7 mouse cellular contexts compared by ENCODE assay signal in genomic region chr3:40523371-40523783, GRCm38 (mm10). TPM values are rescaled to one million over a fixed set of nuclear protein-coding genes. Genes with fewer than 3 reads are reported as not detected.
DNase-seq lines count a peak whose midpoint lies in the region; ATAC-seq and TF ChIP-seq lines count a peak whose summit lies in the region.

No protein-coding gene starts in this region.

- intact Hi-C loops in left cerebral cortex, adult 2 months (cut with DNase I), result loop anchor here (5.0 kb wide), 1 partner anchor 274 kb away; no protein-coding TSS in a partner anchor
- intact Hi-C loops in left cerebral cortex, postnatal 14 days (cut with DNase I), result loop anchor here (2.0 kb wide), 1 partner anchor 1641 kb away; no protein-coding TSS in a partner anchor

- WGBS in hindbrain, embryonic 12.5 days, result 20% methylated on average over 7 of the region's 7 CpGs
- 19% methylated on average over 7 of the region's 7 CpGs for WGBS in midbrain, embryonic 12.5 days

- H3K4me2 ChIP-seq in hindbrain, embryonic 12.5 days (replicated peaks), result peak overlapping the region; percentile 30
- H3K4me2 ChIP-seq in midbrain, embryonic 12.5 days (replicated peaks), result 0 out of 2 replicates have a peak overlapping the region, but pooled peaks have one; percentile 10

- no peak for ATAC-seq in hindbrain, embryonic 12.5 days (ENCODE audit: low FRiP score)
- ATAC-seq in midbrain, embryonic 12.5 days (ENCODE audit: low FRiP score, low read depth), result no peak

- H3K9ac ChIP-seq in hindbrain, embryonic 12.5 days, result no peak overlapping the region
- H3K9ac ChIP-seq in midbrain, embryonic 12.5 days (replicated peaks), result no peak overlapping the region

- TF ChIP-seq POLR2A in brain, embryonic 14.5 days (IDR thresholded peaks at IDR 0.05; ENCODE audit: borderline replicate concordance, extremely low read depth, insufficient read depth, insufficient read length, poor library complexity, severe bottlenecking), result no peak

- no peak for DNase-seq in left cerebral cortex, adult 2 months (ENCODE audit: extremely low spot score in 1 of 2, low spot score in 2 of 2)
- DNase-seq in left cerebral cortex, postnatal 14 days (ENCODE audit: low spot score in 2 of 2), result no peak
- peak; percentile 75 for DNase-seq in brain, embryonic 14.5 days (ENCODE audit: low read depth)
- no peak for DNase-seq in gastrocnemius, postnatal 10 days
- DNase-seq in T-cell, adult 2 months (ENCODE audit: low spot score), result no peak

- no peaks in the 10 kb centered on the region for H3K36me3 ChIP-seq in hindbrain, embryonic 12.5 days
- no peaks in the 10 kb centered on the region for H3K36me3 ChIP-seq in midbrain, embryonic 12.5 days

- peak; percentile 64 for TF ChIP-seq CTCF in left cerebral cortex, adult 2 months (IDR thresholded peaks at IDR 0.05)
- 0 out of 2 replicates have a peak, but pooled peaks have one; percentile 6 for TF ChIP-seq CTCF in brain, embryonic 14.5 days (IDR thresholded peaks at IDR 0.05; ENCODE audit: borderline replicate concordance, extremely low read depth, insufficient read depth, insufficient read length)

- peaks cover 10% of the 10 kb centered on the region for H3K27me3 ChIP-seq in hindbrain, embryonic 12.5 days
- peaks cover 15% of the 10 kb centered on the region; the same call in 1 of the 2 replicates for H3K27me3 ChIP-seq in midbrain, embryonic 12.5 days

- H3K4me3 ChIP-seq in left cerebral cortex, adult 2 months, result no peak overlapping the region
- no peak overlapping the region for H3K4me3 ChIP-seq in hindbrain, embryonic 12.5 days
- H3K4me3 ChIP-seq in midbrain, embryonic 12.5 days, result no peak overlapping the region

- no peaks in the 10 kb centered on the region for H3K9me3 ChIP-seq in hindbrain, embryonic 12.5 days (replicated peaks)
- H3K9me3 ChIP-seq in midbrain, embryonic 12.5 days, result no peaks in the 10 kb centered on the region

- H3K4me1 ChIP-seq in hindbrain, embryonic 12.5 days, result peaks cover 15% of the 10 kb centered on the region
- 0 out of 2 replicates have a peak, but pooled peaks cover 2% of the 10 kb centered on the region for H3K4me1 ChIP-seq in midbrain, embryonic 12.5 days

- H3K27ac ChIP-seq in left cerebral cortex, adult 2 months, result no peak overlapping the region
- H3K27ac ChIP-seq in hindbrain, embryonic 12.5 days, result no peak overlapping the region
- H3K27ac ChIP-seq in midbrain, embryonic 12.5 days (replicated peaks), result no peak overlapping the region

RNA-seq across cellular contexts. Expression of gene Intu, which starts 7.7 kb away (rescaled TPM):
- total RNA-seq in left cerebral cortex, adult 2 months (2021), result 1 to 10 TPM; 6.7 to 8.4 TPM
- total RNA-seq in left cerebral cortex, postnatal 14 days (2021), result 1 to 10 TPM; 4.9 to 5.6 TPM
- polyA plus RNA-seq in brain, embryonic 14.5 days (2012; rRNA removed), result 8.2 and 9.1 TPM in 2 replicates
- 6.6 and 6.8 TPM in 2 replicates for polyA plus RNA-seq in hindbrain, embryonic 12.5 days (2016; fragmentation: Nextera tagmentation; extraction: Ambion mirVana)
- 5.6 and 6.5 TPM in 2 replicates for polyA plus RNA-seq in midbrain, embryonic 12.5 days (2016; fragmentation: Nextera tagmentation; extraction: Ambion mirVana)
- total RNA-seq in gastrocnemius, postnatal 10 days (2021), result 1 to 10 TPM; 1.3 to 1.9 TPM
